Mouse (Mus musculus) liver, adult 2 months (tissue): ENCODE measurements around the gene Adgrl1.
A peak's percentile ranks its signal among the peaks of the same experiment; 100 is the strongest.

Source experiments
- CTCF ChIP-seq: fragments of 200-500 bp; IDR thresholded peaks from 2 replicates; pipeline ENCODE4 v1.5.1; 2011; ENCODE audit warnings: low read depth, low read length, control low read depth
- POLR2A ChIP-seq: fragments of 200-500 bp; IDR thresholded peaks from 2 replicates; pipeline ENCODE4 v1.6.1; 2011; ENCODE audit warnings: low read length, control low read depth; ENCODE audit not compliant: insufficient read depth; ENCODE audit errors: extremely low read depth

DNA sequence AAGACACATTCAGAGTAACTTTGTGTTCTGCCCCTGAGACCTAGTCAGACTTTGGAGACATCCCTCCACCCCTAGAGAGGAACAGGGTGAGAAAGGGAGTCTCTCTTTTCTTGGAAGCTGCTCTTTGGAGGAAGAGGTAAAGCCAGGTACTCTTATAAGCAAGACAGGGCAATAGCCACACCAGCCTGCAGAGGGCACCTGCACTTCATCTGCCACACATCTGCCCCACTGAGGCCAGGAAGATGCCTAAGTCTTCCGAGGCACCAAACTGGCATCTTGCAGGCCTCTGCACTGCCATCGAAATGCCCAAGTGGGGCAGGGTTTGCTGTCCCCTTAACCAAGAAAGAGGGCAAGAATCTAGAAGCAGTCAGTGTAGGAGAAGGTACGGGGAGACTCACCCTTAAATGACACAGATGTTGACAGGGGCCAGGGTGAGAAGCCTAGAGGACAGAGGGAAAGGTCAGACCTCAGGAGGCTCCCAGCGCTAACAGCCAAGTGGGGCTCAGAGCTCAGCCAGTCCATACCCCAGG, 76.3 kb downstream of the Adgrl1 start:
- TF ChIP-seq POLR2A (no peak), CTCF (peak; percentile 87)
